Mouse (Mus musculus) brain, embryonic 14.5 days (tissue): ENCODE measurements at regions not wholly inside any gene's neighbourhood (a gene's known extent, or its start where the extent isn't known, plus 50 kb on each side); places are given as distances from the start of the nearest gene placed in this dataset.

Experiments
- CTCF ChIP-seq: fragments of 200-500 bp; IDR thresholded peaks from 2 replicates; pipeline ENCODE4 v1.5.1; 2012; ENCODE audit warnings: inconsistent platforms, mild to moderate bottlenecking, moderate library complexity, borderline replicate concordance; ENCODE audit not compliant: insufficient read depth, insufficient read length; ENCODE audit errors: extremely low read depth
- POLR2A ChIP-seq: fragments of 200-500 bp; IDR thresholded peaks from 2 replicates; pipeline ENCODE4 v1.6.1; 2012; ENCODE audit warnings: mild to moderate bottlenecking, inconsistent platforms, borderline replicate concordance; ENCODE audit not compliant: poor library complexity, insufficient read depth, insufficient read length, severe bottlenecking; ENCODE audit errors: extremely low read depth

- no peak for TF ChIP-seq POLR2A
- no peak for TF ChIP-seq CTCF
Measured at GRCm38 (mm10) chr5:126606756-126607155, 634.9 kb upstream of the Tmem132c start.
